Mouse (Mus musculus) neural tube, embryonic 14.5 days (tissue): ENCODE measurements around the gene Krtap27-1. TPM values are rescaled to one million over a fixed set of nuclear protein-coding genes. Genes with fewer than 3 reads are reported as not detected.

Experiments
- ATAC-seq: fragments of 200-750 bp; cut with Nextera tagmentation; 2 replicates; pipeline ENCODE4 v1.8.0; 2017; ENCODE audit warnings: low read depth, mild to moderate bottlenecking, moderate TSS enrichment, moderate library complexity
- H3K27ac ChIP-seq: fragments of 300-500 bp; sonication (generic); 2 replicates; pipeline ENCODE4 v1.5.1; 2014; ENCODE audit warnings: low read depth, mild to moderate bottlenecking, control low read depth, low read length, moderate library complexity, mixed read lengths
- H3K27me3 ChIP-seq: fragments of 300-500 bp; sonication (generic); 2 replicates; pipeline ENCODE4 v1.6.1; 2014; ENCODE audit warnings: low read length; ENCODE audit not compliant: control insufficient read depth, insufficient read depth
- H3K36me3 ChIP-seq: fragments of 300-500 bp; sonication (generic); 2 replicates; pipeline ENCODE4 v1.6.1; 2014; ENCODE audit warnings: low read length, mixed read lengths; ENCODE audit not compliant: control insufficient read depth, insufficient read depth
- H3K4me1 ChIP-seq: fragments of 300-500 bp; sonication (generic); 2 replicates; pipeline ENCODE4 v1.6.1; 2014; ENCODE audit warnings: low read length; ENCODE audit not compliant: control insufficient read depth, insufficient read depth
- H3K4me2 ChIP-seq: fragments of 300-500 bp; sonication (generic); 2 replicates; pipeline ENCODE4 v1.6.1; 2014; ENCODE audit warnings: mild to moderate bottlenecking, low read depth, low read length, control low read depth
- H3K4me3 ChIP-seq: fragments of 300-500 bp; sonication (generic); 2 replicates; pipeline ENCODE4 v1.5.1; 2014; ENCODE audit warnings: low read depth, low read length, control low read depth, mixed read lengths
- H3K9ac ChIP-seq: fragments of 300-500 bp; sonication (generic); replicated peaks from 2 replicates; pipeline ENCODE4 v1.6.1; 2014; ENCODE audit warnings: low read depth, mild to moderate bottlenecking, control low read depth, low read length, mixed read lengths
- H3K9me3 ChIP-seq: fragments of 300-500 bp; sonication (generic); 2 replicates; pipeline ENCODE4 v1.6.1; 2016; ENCODE audit warnings: low read length; ENCODE audit not compliant: control insufficient read depth
- WGBS: fragments of 180-500 bp; shearing (Covaris S2); extraction: QIAGEN DNeasy Blood & Tissue Kit; methylation state at CpG from one replicate; pipeline ENCODE4 v1.1.7; 2014; 5-methylcytosine and 5-hydroxymethylcytosine counted together
- polyA plus RNA-seq: library from polyadenylated mRNA; unstranded; fragments of >200 nt; fragmentation: Nextera tagmentation; extraction: Ambion mirVana; gene quantifications from 2 replicates; pipeline ENCODE4 v1.2.1, GENCODE M21; 2014

Gene Krtap27-1
- polyA plus RNA-seq, 1 experiment from 2014 or later, result not detected

GRCm38 (mm10) chr16:88679099-88679498 is 7.6 kb upstream of the Krtap27-1 start:
- WGBS, result 87% methylated on average over 6 of the region's 6 CpGs
- ATAC-seq, result no peak

GRCm38 (mm10) chr16:88657426-88657825 is 14.0 kb downstream of the Krtap27-1 start:
- no peak overlapping the region for H3K27ac ChIP-seq
- H3K9ac ChIP-seq, result no peak overlapping the region
- ATAC-seq, result peak; percentile 34; the same call in 1 of the 2 replicates
- no peaks in the 10 kb centered on the region for H3K4me1 ChIP-seq
- WGBS, result 57% methylated on average over 1 of the region's 1 CpGs
- H3K4me3 ChIP-seq, result no peak overlapping the region
- no peak overlapping the region for H3K4me2 ChIP-seq
- H3K36me3 ChIP-seq, result no peaks in the 10 kb centered on the region
- no peaks in the 10 kb centered on the region for H3K9me3 ChIP-seq
- H3K27me3 ChIP-seq, result no peaks in the 10 kb centered on the region

More at GRCm38 (mm10) chr16:88679099-88679498, 7.6 kb upstream of the Krtap27-1 start:
- H3K4me2 ChIP-seq, result no peak overlapping the region
- no peaks in the 10 kb centered on the region for H3K36me3 ChIP-seq
- H3K4me3 ChIP-seq, result no peak overlapping the region
- no peaks in the 10 kb centered on the region for H3K9me3 ChIP-seq
- H3K27ac ChIP-seq, result no peak overlapping the region
- no peak overlapping the region for H3K9ac ChIP-seq
- no peaks in the 10 kb centered on the region for H3K4me1 ChIP-seq
- no peaks in the 10 kb centered on the region for H3K27me3 ChIP-seq

- H3K27me3 ChIP-seq, result no peaks in the 10 kb centered on the region
- no peak overlapping the region for H3K4me2 ChIP-seq
- H3K4me1 ChIP-seq, result no peaks in the 10 kb centered on the region
- H3K9me3 ChIP-seq, result no peaks in the 10 kb centered on the region
- H3K9ac ChIP-seq, result no peak overlapping the region
- no peak for ATAC-seq
- no peak overlapping the region for H3K4me3 ChIP-seq
- H3K27ac ChIP-seq, result no peak overlapping the region
- 67% methylated on average over 2 of the region's 2 CpGs for WGBS
- H3K36me3 ChIP-seq, result no peaks in the 10 kb centered on the region
Measured at GRCm38 (mm10) chr16:88651952-88652351, 19.5 kb downstream of the Krtap27-1 start.

GRCm38 (mm10) chr16:88651082-88651481 is 20.4 kb downstream of the Krtap27-1 start:
- no peak for ATAC-seq
- Histone ChIP-seq H3K36me3 (no peaks in the 10 kb centered on the region), H3K4me1 (no peaks in the 10 kb centered on the region), H3K9ac (no peak overlapping the region), H3K9me3 (no peaks in the 10 kb centered on the region), H3K4me3 (no peak overlapping the region), H3K27ac (no peak overlapping the region), H3K27me3 (no peaks in the 10 kb centered on the region), H3K4me2 (no peak overlapping the region)
- 84% methylated on average over 1 of the region's 1 CpGs for WGBS

GRCm38 (mm10) chr16:88647358-88647846 is 24.1 kb downstream of the Krtap27-1 start, which contains the start of gene Krtap26-1:
Gene Krtap26-1 (minus strand): TSS chr16:88647796.
- Histone ChIP-seq H3K4me2 (no peak within 1 kb of the TSS), H3K27ac (no peak within 1 kb of the TSS), H3K9ac (no peak within 1 kb of the TSS), H3K4me3 (no peak within 1 kb of the TSS), H3K27me3 (no peaks in the 10 kb centered on the region), H3K9me3 (no peaks in the 10 kb centered on the region), H3K4me1 (no peaks in the 10 kb centered on the region), H3K36me3 (no peaks in the 10 kb centered on the region)
- 82% methylated on average over 10 of the region's 10 CpGs for WGBS
- ATAC-seq, result no peak

- H3K4me2 ChIP-seq, result no peak overlapping the region
- H3K27ac ChIP-seq, result no peak overlapping the region
- H3K27me3 ChIP-seq, result no peaks in the 10 kb centered on the region
- H3K36me3 ChIP-seq, result no peaks in the 10 kb centered on the region
- no peak overlapping the region for H3K9ac ChIP-seq
- no peaks in the 10 kb centered on the region for H3K9me3 ChIP-seq
- H3K4me1 ChIP-seq, result no peaks in the 10 kb centered on the region
- ATAC-seq, result no peak
- H3K4me3 ChIP-seq, result no peak overlapping the region
- 84% methylated on average over 8 of the region's 8 CpGs for WGBS
Measured at GRCm38 (mm10) chr16:88646366-88647111, 24.9 kb downstream of the Krtap27-1 start.

GRCm38 (mm10) chr16:88640053-88640452 is 31.4 kb downstream of the Krtap27-1 start:
- ATAC-seq, result no peak
- H3K27ac ChIP-seq, result no peak overlapping the region
- H3K36me3 ChIP-seq, result no peaks in the 10 kb centered on the region
- WGBS, result 91% methylated on average over 3 of the region's 3 CpGs
- no peak overlapping the region for H3K9ac ChIP-seq
- H3K9me3 ChIP-seq, result no peaks in the 10 kb centered on the region
- H3K4me3 ChIP-seq, result no peak overlapping the region
- no peaks in the 10 kb centered on the region for H3K27me3 ChIP-seq
- no peaks in the 10 kb centered on the region for H3K4me1 ChIP-seq
- no peak overlapping the region for H3K4me2 ChIP-seq

GRCm38 (mm10) chr16:88635142-88635541 is 36.3 kb downstream of the Krtap27-1 start:
- Histone ChIP-seq H3K4me1 (no peaks in the 10 kb centered on the region), H3K4me3 (no peak overlapping the region), H3K9ac (no peak overlapping the region), H3K36me3 (no peaks in the 10 kb centered on the region), H3K4me2 (no peak overlapping the region), H3K9me3 (no peaks in the 10 kb centered on the region), H3K27me3 (no peaks in the 10 kb centered on the region), H3K27ac (no peak overlapping the region)
- 39% methylated on average over 4 of the region's 4 CpGs for WGBS
- peak; percentile 11; the same call in 1 of the 2 replicates for ATAC-seq

- Histone ChIP-seq H3K9ac (no peak overlapping the region), H3K27me3 (no peaks in the 10 kb centered on the region), H3K4me1 (no peaks in the 10 kb centered on the region), H3K36me3 (no peaks in the 10 kb centered on the region), H3K27ac (no peak overlapping the region), H3K9me3 (no peaks in the 10 kb centered on the region), H3K4me2 (no peak overlapping the region), H3K4me3 (no peak overlapping the region)
- 74% methylated on average over 4 of the region's 4 CpGs for WGBS
- no peak for ATAC-seq
Measured at GRCm38 (mm10) chr16:88631474-88631873, 40.0 kb downstream of the Krtap27-1 start.
